Comparison of ENCODE assay signal across 25 mouse cellular contexts in the genomic region with DNA sequence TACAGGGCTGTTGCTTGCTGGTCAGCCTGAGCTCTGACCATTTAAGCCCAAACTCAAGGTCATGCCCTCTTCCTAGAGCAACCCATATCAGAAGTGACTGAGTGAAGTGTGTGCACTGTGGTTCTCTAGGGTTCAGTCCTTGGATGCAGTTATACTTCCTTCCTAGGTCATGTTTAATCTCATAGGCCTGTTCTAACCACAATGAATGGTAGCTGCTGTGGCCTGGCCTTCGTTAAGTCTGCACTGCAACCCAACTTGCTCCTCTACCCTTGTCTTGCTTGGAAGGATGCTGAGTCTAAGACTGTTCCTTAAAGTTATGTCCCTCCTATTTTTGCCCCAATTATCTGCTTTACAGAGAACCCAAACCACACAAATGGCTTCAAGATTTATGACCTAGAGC. TPM values are rescaled to one million over a fixed set of nuclear protein-coding genes. Genes with fewer than 3 reads are reported as not detected.
DNase-seq lines count a peak whose midpoint lies in the region; ATAC-seq lines count a peak whose summit lies in the region.
"Had no signal": no experiment of that assay in that cellular context is flagged by ENCODE, and none has a peak within 500 bp of the region (broad histone marks: within the 10 kb centered on the region; RNA-seq: fewer than 3 reads in every experiment).

No protein-coding gene starts in this region.

- peak overlapping the region; percentile 30; the same call in 1 of the 2 replicates for H3K27ac ChIP-seq in brown adipose tissue, adult 24 weeks (replicated peaks; ENCODE audit: low read depth, low read length)
- H3K27ac ChIP-seq in hindbrain, embryonic 11.5 days (ENCODE audit: low read depth, low read length), result no peak overlapping the region
- H3K27ac ChIP-seq: embryonic facial prominence, embryonic 10.5 days; embryonic facial prominence, embryonic 13.5 days; forebrain, embryonic 12.5 days; forebrain, embryonic 15.5 days; hindbrain, embryonic 12.5 days; hindbrain, embryonic 15.5 days had no signal

- H3K9me3 ChIP-seq in megakaryocyte, embryonic 14.5 days, result no peaks in the 10 kb centered on the region
- H3K9me3 ChIP-seq in hindbrain, embryonic 11.5 days (ENCODE audit: control insufficient read depth, low read length), result no peaks in the 10 kb centered on the region
- H3K9me3 ChIP-seq: embryonic facial prominence, embryonic 10.5 days; embryonic facial prominence, embryonic 13.5 days; forebrain, embryonic 12.5 days; forebrain, embryonic 15.5 days; hindbrain, embryonic 12.5 days; hindbrain, embryonic 15.5 days had no signal

- H3K36me3 ChIP-seq in megakaryocyte, embryonic 14.5 days (replicated peaks; ENCODE audit: low read length), result peaks cover 35% of the 10 kb centered on the region
- H3K36me3 ChIP-seq in hindbrain, embryonic 11.5 days (ENCODE audit: control insufficient read depth, insufficient read depth, low read length), result no peaks in the 10 kb centered on the region
- H3K36me3 ChIP-seq: embryonic facial prominence, embryonic 13.5 days; forebrain, embryonic 12.5 days; forebrain, embryonic 15.5 days; hindbrain, embryonic 12.5 days; hindbrain, embryonic 15.5 days had no signal

- DNase-seq in hindbrain, embryonic 11.5 days (ENCODE audit: low spot score), result no peak
- DNase-seq in frontal cortex, adult 2 months (ENCODE audit: extremely low spot score in 1 of 2, low spot score in 1 of 2), result no peak
- DNase-seq: adrenal gland, adult 8-10 months; adrenal gland, postnatal 25 days; cerebellum, adult 11 months; cerebellum, adult 2 months; cerebellum, adult 9-11 months; cerebellum, postnatal 25 days; embryo, embryonic 11 days; gastrocnemius, postnatal 10 days; gastrocnemius, postnatal 36 days had no signal

- peak overlapping the region; percentile 16 for H3K4me3 ChIP-seq in megakaryocyte, embryonic 14.5 days (replicated peaks)
- no peak overlapping the region for H3K4me3 ChIP-seq in brown adipose tissue, adult 24 weeks (ENCODE audit: insufficient read depth, low read depth, low read length)
- H3K4me3 ChIP-seq in hindbrain, embryonic 11.5 days (ENCODE audit: low read depth, low read length), result no peak overlapping the region
- H3K4me3 ChIP-seq: embryonic facial prominence, embryonic 10.5 days; embryonic facial prominence, embryonic 13.5 days; erythroblast, embryonic 14.5 days; forebrain, embryonic 12.5 days; forebrain, embryonic 15.5 days; hindbrain, embryonic 12.5 days; hindbrain, embryonic 15.5 days had no signal

- no peak overlapping the region for H3K9ac ChIP-seq in hindbrain, embryonic 11.5 days (ENCODE audit: low read depth, low read length)
- H3K9ac ChIP-seq: embryonic facial prominence, embryonic 13.5 days; forebrain, embryonic 12.5 days; forebrain, embryonic 15.5 days; hindbrain, embryonic 12.5 days; hindbrain, embryonic 15.5 days had no signal

- no peak for ATAC-seq in megakaryocyte, adult 5-6 weeks (ENCODE audit: poor library complexity, severe bottlenecking)
- ATAC-seq in hematopoietic stem cell, adult 5-6 weeks (replicated peaks in 1 of 2; ENCODE audit: insufficient read depth in 1 of 2, low FRiP score in 2 of 2, low TSS enrichment in 1 of 2, low read depth in 1 of 2, poor library complexity in 2 of 2, severe bottlenecking in 2 of 2), result peak; percentile 63 to 71
- no peak for ATAC-seq in hindbrain, embryonic 11.5 days (ENCODE audit: low FRiP score)
- ATAC-seq: activated CD4-positive, CD25-positive, alpha-beta regulatory T cell, adult 4 months; forebrain, embryonic 15.5 days had no signal

- H3K4me2 ChIP-seq in hindbrain, embryonic 11.5 days (replicated peaks; ENCODE audit: low read depth, low read length), result no peak overlapping the region
- H3K4me2 ChIP-seq: embryonic facial prominence, embryonic 13.5 days; forebrain, embryonic 12.5 days; forebrain, embryonic 15.5 days; heart, embryonic 11.5 days; hindbrain, embryonic 12.5 days; hindbrain, embryonic 15.5 days had no signal

- H3K27me3 ChIP-seq in megakaryocyte, embryonic 14.5 days (replicated peaks), result no peaks in the 10 kb centered on the region
- H3K27me3 ChIP-seq in hindbrain, embryonic 11.5 days (ENCODE audit: control insufficient read depth, insufficient read depth, low read length), result no peaks in the 10 kb centered on the region
- H3K27me3 ChIP-seq: embryonic facial prominence, embryonic 13.5 days; forebrain, embryonic 12.5 days; forebrain, embryonic 15.5 days; hindbrain, embryonic 12.5 days; hindbrain, embryonic 15.5 days had no signal

- peaks cover 85% of the 10 kb centered on the region for H3K4me1 ChIP-seq in megakaryocyte, embryonic 14.5 days
- peaks cover 24% of the 10 kb centered on the region for H3K4me1 ChIP-seq in brown adipose tissue, adult 24 weeks (ENCODE audit: control insufficient read depth, insufficient read depth, insufficient read length, low read length)
- H3K4me1 ChIP-seq in hindbrain, embryonic 11.5 days (replicated peaks; ENCODE audit: control insufficient read depth, insufficient read depth, low read length), result no peaks in the 10 kb centered on the region
- H3K4me1 ChIP-seq: forebrain, embryonic 12.5 days; forebrain, embryonic 15.5 days; hindbrain, embryonic 12.5 days; hindbrain, embryonic 15.5 days had no signal

- WGBS in hindbrain, embryonic 11.5 days, result 92% methylated on average over 1 of the region's 1 CpGs

RNA-seq across cellular contexts. Expression of gene Dnajc15, which starts 29.4 kb away (rescaled TPM):
- polyA plus RNA-seq in megakaryocyte, embryonic 14.5 days (2012; ENCODE audit: insufficient read depth, low replicate concordance), result 22.3 and 49.0 TPM in 2 replicates
- total RNA-seq in megakaryocyte, adult 5-6 weeks (2015), result 79.2 and 108 TPM in 2 replicates
- total RNA-seq in megakaryocyte, adult 5-6 weeks (2017), result 62.0 and 70.3 TPM in 2 replicates
- polyA plus RNA-seq in brown adipose tissue, adult 24 weeks (2012; ENCODE audit: insufficient read depth, insufficient read length, missing spikeins), result 998 and 1,189 TPM in 2 replicates
- 21.2 and 48.0 TPM in 2 replicates for total RNA-seq in hematopoietic stem cell, adult 5-6 weeks (2017)
- polyA plus RNA-seq in hindbrain, embryonic 11.5 days (2014; fragmentation: Nextera tagmentation; extraction: Ambion mirVana), result 105 and 108 TPM in 2 replicates
- polyA plus RNA-seq in frontal cortex, adult 2 months (2012; rRNA removed), result 26.9 and 27.1 TPM in 2 replicates

RNA-seq across cellular contexts. Expression of gene Epsti1, which starts 58.6 kb away (rescaled TPM):
- polyA plus RNA-seq in megakaryocyte, embryonic 14.5 days (2012; ENCODE audit: insufficient read depth, low replicate concordance), result 15.1 TPM in 1 of 2 replicates, not detected in the other
- 78.9 and 93.9 TPM in 2 replicates for total RNA-seq in megakaryocyte, adult 5-6 weeks (2015)
- total RNA-seq in megakaryocyte, adult 5-6 weeks (2017), result 204 and 218 TPM in 2 replicates
- polyA plus RNA-seq in brown adipose tissue, adult 24 weeks (2012; ENCODE audit: insufficient read depth, insufficient read length, missing spikeins), result 2.2 TPM in 2 replicates
- total RNA-seq in hematopoietic stem cell, adult 5-6 weeks (2017), result 149 and 184 TPM in 2 replicates
- polyA plus RNA-seq in hindbrain, embryonic 11.5 days (2014; fragmentation: Nextera tagmentation; extraction: Ambion mirVana), result 0.23 and 0.31 TPM in 2 replicates
- polyA plus RNA-seq in frontal cortex, adult 2 months (2012; rRNA removed), result 0.50 and 0.98 TPM in 2 replicates
- total RNA-seq: ES-E14 had no signal

Comparison
In these comparisons a context has a peak if more than half of its experiments do, and no peak if none do; other contexts are left out.
1. ATAC-seq: peak in hematopoietic stem cell, adult 5-6 weeks (2 of 2); none in megakaryocyte, adult 5-6 weeks (single experiment) and hindbrain, embryonic 11.5 days (single experiment).